Mouse (Mus musculus) lung, adult 2 months (tissue): ENCODE measurements around the gene Ddx46.

Experiments
- CTCF ChIP-seq: fragments of 200-500 bp; IDR thresholded peaks from 2 replicates; pipeline ENCODE4 v1.5.1; 2011; ENCODE audit warnings: mild to moderate bottlenecking, low read length, control low read depth; ENCODE audit not compliant: insufficient read depth
- POLR2A ChIP-seq: fragments of 200-500 bp; IDR thresholded peaks from 2 replicates; pipeline ENCODE4 v1.6.1; 2011; ENCODE audit warnings: low read depth, mild to moderate bottlenecking, control low read depth, low read length, borderline replicate concordance; ENCODE audit errors: extremely low read depth

GRCm38 (mm10) chr13:55721995-55722394, 87.2 kb downstream of the Ddx46 start:
- TF ChIP-seq POLR2A (no peak), CTCF (no peak)
